Mouse (Mus musculus) forebrain, embryonic 10.5 days (tissue): Measurements from ENCODE around the gene Tmprss12. TPM values are rescaled to one million over a fixed set of nuclear protein-coding genes. Genes with fewer than 3 reads are reported as not detected.
"Not testable (repeated sequence)": the region's sequence is repeated elsewhere in the genome, so short reads cannot be mapped to it uniquely, and the experiment has no call there.

ENCODE experiments used
- DNase-seq: peaks from one replicate; pipeline ENCODE4 v3.0.0-alpha.2; 2017; ENCODE audit warnings: low spot score; ENCODE audit errors: extremely low spot score
- H3K27ac ChIP-seq: fragments of 300-500 bp; sonication (generic); 2 replicates; pipeline ENCODE4 v1.5.1; 2016; ENCODE audit warnings: mild to moderate bottlenecking
- H3K27me3 ChIP-seq: fragments of 300-500 bp; sonication (generic); 2 replicates; pipeline ENCODE4 v1.6.1; 2016; ENCODE audit warnings: mild to moderate bottlenecking; ENCODE audit not compliant: poor library complexity, severe bottlenecking
- H3K36me3 ChIP-seq: fragments of 300-500 bp; sonication (generic); replicated peaks from 2 replicates; pipeline ENCODE4 v1.6.1; 2016; ENCODE audit warnings: mild to moderate bottlenecking, moderate library complexity
- H3K4me1 ChIP-seq: fragments of 300-500 bp; sonication (generic); 2 replicates; pipeline ENCODE4 v1.6.1; 2016
- H3K4me3 ChIP-seq: fragments of 300-500 bp; sonication (generic); 2 replicates; pipeline ENCODE4 v1.5.1; 2016; ENCODE audit warnings: mild to moderate bottlenecking, moderate library complexity
- H3K9me3 ChIP-seq: fragments of 300-500 bp; sonication (generic); 2 replicates; pipeline ENCODE4 v1.6.1; 2016; ENCODE audit warnings: mild to moderate bottlenecking, moderate library complexity
- WGBS: fragments of 180-500 bp; shearing (Covaris S2); methylation state at CpG from one replicate; pipeline ENCODE4 v1.1.7; 2016; 5-methylcytosine and 5-hydroxymethylcytosine counted together
- polyA plus RNA-seq: library from polyadenylated mRNA; unstranded; fragments of >200 nt; fragmentation: Nextera tagmentation; extraction: Ambion mirVana; gene quantifications from 2 replicates; pipeline ENCODE4 v1.2.1, GENCODE M21; 2016

Tmprss12 gene
- polyA plus RNA-seq, 1 experiment from 2014 or later = not detected

GRCm38 (mm10) chr15:100318014-100318671 lies 37.5 kb downstream of the Tmprss12 start:
- H3K27ac ChIP-seq, H3K4me3 ChIP-seq, H3K4me1 ChIP-seq, DNase-seq, H3K27me3 ChIP-seq, H3K9me3 ChIP-seq: not testable (repeated sequence)
- 72% methylated on average over 4 of the region's 4 CpGs for WGBS
- peaks cover 11% of the 10 kb centered on the region for H3K36me3 ChIP-seq

- H3K27me3 ChIP-seq = no peaks in the 10 kb centered on the region
- H3K27ac ChIP-seq = no peak overlapping the region
- 68% methylated on average over 1 of the region's 1 CpGs for WGBS
- H3K9me3 ChIP-seq = no peaks in the 10 kb centered on the region
- peaks cover 7% of the 10 kb centered on the region for H3K4me1 ChIP-seq
- DNase-seq = no peak
- H3K4me3 ChIP-seq = no peak overlapping the region
- H3K36me3 ChIP-seq = peaks cover 2% of the 10 kb centered on the region
Observed at GRCm38 (mm10) chr15:100319884-100320283, 39.2 kb downstream of the Tmprss12 start.

- no peak overlapping the region for H3K4me3 ChIP-seq
- H3K27ac ChIP-seq = no peak overlapping the region
- peaks cover 7% of the 10 kb centered on the region for H3K4me1 ChIP-seq
- 85% methylated on average over 9 of the region's 9 CpGs for WGBS
- no peaks in the 10 kb centered on the region for H3K36me3 ChIP-seq
- no peak for DNase-seq
- no peaks in the 10 kb centered on the region for H3K27me3 ChIP-seq
- no peaks in the 10 kb centered on the region for H3K9me3 ChIP-seq
Observed at GRCm38 (mm10) chr15:100320295-100320905, 39.8 kb downstream of the Tmprss12 start.

GRCm38 (mm10) chr15:100321134-100321533 lies 40.5 kb downstream of the Tmprss12 start:
- DNase-seq = no peak
- Histone ChIP-seq H3K4me3 (no peak overlapping the region), H3K9me3 (no peaks in the 10 kb centered on the region), H3K36me3 (no peaks in the 10 kb centered on the region), H3K27me3 (no peaks in the 10 kb centered on the region), H3K4me1 (peaks cover 7% of the 10 kb centered on the region), H3K27ac (no peak overlapping the region)
- WGBS = 68% methylated on average over 5 of the region's 5 CpGs

- H3K27me3 ChIP-seq = no peaks in the 10 kb centered on the region
- H3K9me3 ChIP-seq = no peaks in the 10 kb centered on the region
- H3K4me1 ChIP-seq = no peaks in the 10 kb centered on the region
- no peaks in the 10 kb centered on the region for H3K36me3 ChIP-seq
- no peak overlapping the region for H3K4me3 ChIP-seq
- 78% methylated on average over 12 of the region's 12 CpGs for WGBS
- no peak overlapping the region for H3K27ac ChIP-seq
- DNase-seq = no peak
Observed at GRCm38 (mm10) chr15:100324021-100324591, 43.5 kb downstream of the Tmprss12 start.

- Histone ChIP-seq H3K27ac (no peak overlapping the region), H3K36me3 (no peaks in the 10 kb centered on the region), H3K4me1 (no peaks in the 10 kb centered on the region), H3K4me3 (no peak overlapping the region), H3K9me3 (no peaks in the 10 kb centered on the region), H3K27me3 (no peaks in the 10 kb centered on the region)
- 92% methylated on average over 3 of the region's 3 CpGs for WGBS
- no peak for DNase-seq
Observed at GRCm38 (mm10) chr15:100325235-100325634, 44.6 kb downstream of the Tmprss12 start.

GRCm38 (mm10) chr15:100328089-100328488 lies 47.5 kb downstream of the Tmprss12 start:
- not testable (repeated sequence) for H3K36me3 ChIP-seq, DNase-seq, H3K27ac ChIP-seq, H3K27me3 ChIP-seq, H3K9me3 ChIP-seq, H3K4me1 ChIP-seq, H3K4me3 ChIP-seq
- 66% methylated on average over 4 of the region's 4 CpGs for WGBS

- not testable (repeated sequence) for H3K9me3 ChIP-seq, H3K36me3 ChIP-seq, H3K27me3 ChIP-seq, H3K27ac ChIP-seq, H3K4me3 ChIP-seq, H3K4me1 ChIP-seq, DNase-seq
- 78% methylated on average over 10 of the region's 10 CpGs for WGBS
Observed at GRCm38 (mm10) chr15:100329336-100329735, 48.7 kb downstream of the Tmprss12 start.

- 90% methylated on average over 7 of the region's 7 CpGs for WGBS
- H3K4me3 ChIP-seq = no peak overlapping the region
Observed at GRCm38 (mm10) chr15:100330739-100331138, 50.1 kb downstream of the Tmprss12 start.

GRCm38 (mm10) chr15:100332077-100332961 lies 51.7 kb downstream of the Tmprss12 start:
- not testable (repeated sequence) for H3K4me3 ChIP-seq, DNase-seq, H3K9me3 ChIP-seq, H3K36me3 ChIP-seq, H3K27me3 ChIP-seq, H3K4me1 ChIP-seq, H3K27ac ChIP-seq
- WGBS = 50% methylated on average over 3 of the region's 10 CpGs

More at GRCm38 (mm10) chr15:100330739-100331138, 50.1 kb downstream of the Tmprss12 start:
- Histone ChIP-seq H3K27ac (no peak overlapping the region), H3K36me3 (no peaks in the 10 kb centered on the region), H3K9me3 (no peaks in the 10 kb centered on the region), H3K4me1 (no peaks in the 10 kb centered on the region), H3K27me3 (no peaks in the 10 kb centered on the region)
- DNase-seq = no peak

- Histone ChIP-seq H3K4me3 (no peak within 1 kb of the TSS), H3K9me3 (no peaks in the 10 kb centered on the region), H3K4me1 (no peaks in the 10 kb centered on the region), H3K27me3 (no peaks in the 10 kb centered on the region), H3K36me3 (no peaks in the 10 kb centered on the region), H3K27ac (no peak within 1 kb of the TSS)
- DNase-seq = no peak
- 92% methylated on average over 10 of the region's 10 CpGs for WGBS
Observed at GRCm38 (mm10) chr15:100334629-100335028, 54.0 kb downstream of the Tmprss12 start, which contains the start of gene Mettl7a3. Mettl7a3 (plus strand) TSS chr15:100334929.

- not testable (repeated sequence) for H3K27ac ChIP-seq, H3K27me3 ChIP-seq, H3K36me3 ChIP-seq, H3K4me3 ChIP-seq, DNase-seq, H3K9me3 ChIP-seq, H3K4me1 ChIP-seq
Observed at GRCm38 (mm10) chr15:100337328-100337727, 56.7 kb downstream of the Tmprss12 start.
